Mouse (Mus musculus): ENCODE data around the gene Pdzd9.

The Pdzd9 gene

GRCm38 (mm10) chr7:120635821-120636220, 34.3 kb downstream of the Pdzd9 start:
- no peak for DNase-seq (ENCODE audit: low spot score in 2 of 2)

GRCm38 (mm10) chr7:120635362-120635781, 34.8 kb downstream of the Pdzd9 start:
- no peak for DNase-seq (ENCODE audit: low spot score in 2 of 2)

- peak; percentile 91 to 92 for DNase-seq (ENCODE audit: low spot score in 2 of 2)
Measured at GRCm38 (mm10) chr7:120634711-120635361, 35.3 kb downstream of the Pdzd9 start, which contains the start of gene Uqcrc2. Gene Uqcrc2, plus strand, starts transcription at chr7:120635176.

GRCm38 (mm10) chr7:120634301-120634700, 35.8 kb downstream of the Pdzd9 start:
- no peak for DNase-seq (ENCODE audit: low spot score in 2 of 2)

- DNase-seq (ENCODE audit: low spot score in 2 of 2): peak; percentile 54 to 60
Measured at GRCm38 (mm10) chr7:120632518-120632917, 37.6 kb downstream of the Pdzd9 start.

GRCm38 (mm10) chr7:120620841-120621240, 49.3 kb downstream of the Pdzd9 start:
- DNase-seq (ENCODE audit: low spot score in 2 of 2): no peak

GRCm38 (mm10) chr7:120620075-120620771, 49.9 kb downstream of the Pdzd9 start:
- DNase-seq (ENCODE audit: low spot score in 2 of 2): no peak
